Mouse (Mus musculus) embryonic fibroblast, embryonic 13.5 days (primary cell): ENCODE measurements around the gene Nlrp1a.

Experiments used
- CTCF ChIP-seq: IDR thresholded peaks from 2 replicates; pipeline ENCODE4 v1.5.1; 2011; ENCODE audit warnings: mild to moderate bottlenecking, control low read depth, low read length, moderate library complexity, borderline replicate concordance; ENCODE audit not compliant: insufficient read depth
- POLR2A ChIP-seq: IDR thresholded peaks from 2 replicates; pipeline ENCODE4 v1.6.1; 2011; ENCODE audit warnings: low read depth, mild to moderate bottlenecking, control low read depth, low read length, moderate library complexity

DNA sequence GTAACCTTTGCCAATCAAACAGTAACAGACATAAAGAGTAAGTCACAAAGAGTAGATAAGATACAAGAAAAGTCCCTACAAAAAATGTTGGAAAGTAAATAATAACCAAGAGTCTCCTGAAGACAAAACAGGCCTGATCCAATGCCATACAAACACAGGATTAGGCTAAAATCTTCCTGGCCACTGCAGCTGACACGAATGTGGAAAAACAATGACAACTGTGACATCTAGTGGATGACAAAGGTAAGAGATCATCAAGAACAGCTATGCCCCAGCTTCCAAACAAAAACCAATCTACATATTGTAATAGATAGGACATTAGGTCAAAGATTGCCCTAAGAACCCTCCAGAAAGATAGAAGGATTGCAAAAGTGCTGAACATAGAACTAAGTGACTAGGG, 92.0 kb downstream of the Nlrp1a start:
- TF ChIP-seq CTCF (no peak), POLR2A (no peak)
